Mouse (Mus musculus): Measurements from ENCODE around the gene Tomm34. TPM values are rescaled to one million over a fixed set of nuclear protein-coding genes. Genes with fewer than 3 reads are reported as not detected.

Gene Tomm34
- polyA plus RNA-seq, 1 experiment from 2014 or later = 57.1 TPM

DNA sequence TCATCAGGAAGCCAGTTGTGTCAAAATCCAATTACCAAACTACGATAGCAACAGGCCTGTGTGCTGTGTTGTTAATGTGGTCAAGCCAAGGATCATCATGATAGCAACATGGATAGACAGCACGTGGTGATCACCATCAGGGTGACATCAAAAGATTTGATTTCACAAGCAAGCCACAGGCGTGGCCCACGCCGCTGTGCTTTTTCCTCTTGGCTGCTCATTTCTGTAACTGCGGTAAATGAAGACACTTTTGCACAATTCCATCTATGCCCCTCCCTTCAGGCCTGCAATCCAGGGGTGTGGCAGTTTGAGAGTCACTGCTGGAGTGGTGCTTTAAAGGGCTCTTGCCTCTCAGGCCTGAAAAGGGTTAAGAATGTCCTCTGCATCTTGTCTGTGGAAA is 30.0 kb downstream of the Tomm34 start:
- Histone ChIP-seq H3K4me1 (replicated peaks; ENCODE audit: control insufficient read depth, insufficient read depth, low read length) (peaks cover 5% of the 10 kb centered on the region), H3K27ac (ENCODE audit: low read depth, low read length) (no peak overlapping the region), H3K27me3 (replicated peaks; ENCODE audit: control insufficient read depth, insufficient read depth, low read length) (no peaks in the 10 kb centered on the region), H3K4me3 (ENCODE audit: low read depth, low read length) (no peak overlapping the region), H3K36me3 (ENCODE audit: control insufficient read depth, insufficient read depth, low read length) (no peaks in the 10 kb centered on the region), H3K9me3 (ENCODE audit: control insufficient read depth, low read length) (no peaks in the 10 kb centered on the region), H3K9ac (ENCODE audit: low read depth, low read length) (no peak overlapping the region), H3K4me2 (no peak overlapping the region)
- no peak for DNase-seq (ENCODE audit: low spot score)
- ATAC-seq (replicated peaks; ENCODE audit: low FRiP score) = no peak
- 78% methylated on average over 6 of the region's 6 CpGs for WGBS

GRCm38 (mm10) chr2:164038407-164039028 is 32.5 kb downstream of the Tomm34 start:
- H3K4me3 ChIP-seq (ENCODE audit: low read depth, low read length) = no peak overlapping the region
- no peaks in the 10 kb centered on the region for H3K9me3 ChIP-seq (ENCODE audit: control insufficient read depth, low read length)
- H3K36me3 ChIP-seq (ENCODE audit: control insufficient read depth, insufficient read depth, low read length) = no peaks in the 10 kb centered on the region
- H3K27me3 ChIP-seq (replicated peaks; ENCODE audit: control insufficient read depth, insufficient read depth, low read length) = no peaks in the 10 kb centered on the region
- WGBS = 100% methylated on average over 1 of the region's 1 CpGs
- peaks cover 5% of the 10 kb centered on the region for H3K4me1 ChIP-seq (replicated peaks; ENCODE audit: control insufficient read depth, insufficient read depth, low read length)
- H3K27ac ChIP-seq (ENCODE audit: low read depth, low read length) = no peak overlapping the region
- DNase-seq (ENCODE audit: low spot score) (no peak), ATAC-seq (replicated peaks; ENCODE audit: low FRiP score) (peak; percentile 20; the same call in 1 of the 2 replicates)
- no peak overlapping the region for H3K9ac ChIP-seq (ENCODE audit: low read depth, low read length)
- H3K4me2 ChIP-seq = no peak overlapping the region

DNA sequence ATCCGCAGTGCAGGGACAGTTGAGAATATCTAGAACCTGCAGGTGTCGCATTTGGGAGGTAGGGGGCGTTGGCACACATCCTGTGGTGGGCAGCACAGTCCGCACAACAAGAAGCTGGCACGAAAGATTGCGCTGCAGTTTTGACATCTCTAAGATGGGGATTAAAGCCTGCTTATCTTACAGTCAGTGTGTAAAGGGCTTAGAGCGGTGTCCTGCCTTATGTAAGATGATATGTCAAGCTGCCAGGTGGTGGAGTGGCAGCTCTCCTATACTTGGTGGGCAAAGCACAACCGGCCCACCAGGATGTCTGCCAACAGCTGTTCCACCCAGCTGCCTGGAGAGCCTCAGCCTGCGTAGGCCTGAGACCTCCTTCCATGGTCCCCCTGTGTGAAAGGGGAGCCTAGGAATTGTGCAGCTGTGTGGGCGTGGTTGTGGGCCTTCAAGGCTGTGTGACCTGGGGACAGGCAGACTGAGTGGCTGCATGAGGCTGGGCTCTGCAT is 34.4 kb downstream of the Tomm34 start:
- H3K9ac ChIP-seq (ENCODE audit: low read depth, low read length) = no peak overlapping the region
- ATAC-seq (replicated peaks; ENCODE audit: low FRiP score) = peak; percentile 66
- no peaks in the 10 kb centered on the region for H3K36me3 ChIP-seq (ENCODE audit: control insufficient read depth, insufficient read depth, low read length)
- WGBS = 46% methylated on average over 10 of the region's 10 CpGs
- no peak overlapping the region for H3K4me2 ChIP-seq
- H3K27ac ChIP-seq (ENCODE audit: low read depth, low read length) = no peak overlapping the region
- H3K4me1 ChIP-seq (replicated peaks; ENCODE audit: control insufficient read depth, insufficient read depth, low read length) = peaks cover 5% of the 10 kb centered on the region
- no peaks in the 10 kb centered on the region for H3K9me3 ChIP-seq (ENCODE audit: control insufficient read depth, low read length)
- no peak overlapping the region for H3K4me3 ChIP-seq (ENCODE audit: low read depth, low read length)
- DNase-seq (ENCODE audit: low spot score) = no peak
- H3K27me3 ChIP-seq (replicated peaks; ENCODE audit: control insufficient read depth, insufficient read depth, low read length) = no peaks in the 10 kb centered on the region

GRCm38 (mm10) chr2:164032973-164033372 is 38.0 kb downstream of the Tomm34 start:
- H3K27me3 ChIP-seq (replicated peaks; ENCODE audit: control insufficient read depth, insufficient read depth, low read length) = no peaks in the 10 kb centered on the region
- H3K9ac ChIP-seq (ENCODE audit: low read depth, low read length) = no peak overlapping the region
- H3K4me3 ChIP-seq (ENCODE audit: low read depth, low read length) = no peak overlapping the region
- peaks cover 5% of the 10 kb centered on the region for H3K4me1 ChIP-seq (replicated peaks; ENCODE audit: control insufficient read depth, insufficient read depth, low read length)
- DNase-seq (ENCODE audit: low spot score) (no peak), ATAC-seq (replicated peaks; ENCODE audit: low FRiP score) (no peak)
- no peaks in the 10 kb centered on the region for H3K9me3 ChIP-seq (ENCODE audit: control insufficient read depth, low read length)
- no peak overlapping the region for H3K27ac ChIP-seq (ENCODE audit: low read depth, low read length)
- WGBS = 89% methylated on average over 3 of the region's 3 CpGs
- H3K4me2 ChIP-seq = no peak overlapping the region
- H3K36me3 ChIP-seq (ENCODE audit: control insufficient read depth, insufficient read depth, low read length) = no peaks in the 10 kb centered on the region

DNA sequence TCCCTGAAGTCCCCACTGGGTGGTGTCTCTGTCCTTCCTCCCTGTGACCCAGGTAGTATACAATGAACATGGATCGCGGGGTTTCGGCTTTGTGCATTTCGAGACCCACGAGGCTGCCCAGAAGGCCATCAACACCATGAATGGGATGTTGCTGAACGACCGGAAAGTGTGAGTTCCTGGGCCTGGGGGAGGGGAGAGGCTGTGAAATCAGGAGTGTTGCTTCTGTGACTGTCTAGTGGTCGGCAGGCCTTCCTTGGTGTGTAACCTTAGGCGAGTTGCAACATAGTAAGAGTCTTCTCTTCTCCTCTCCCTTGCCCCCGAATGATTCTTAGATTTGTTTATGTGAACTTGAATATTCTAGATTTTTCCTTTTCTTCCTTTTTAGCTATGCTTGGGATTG is 39.8 kb downstream of the Tomm34 start:
- H3K4me2 ChIP-seq = no peak overlapping the region
- WGBS = 55% methylated on average over 10 of the region's 10 CpGs
- no peak overlapping the region for H3K27ac ChIP-seq (ENCODE audit: low read depth, low read length)

DNA sequence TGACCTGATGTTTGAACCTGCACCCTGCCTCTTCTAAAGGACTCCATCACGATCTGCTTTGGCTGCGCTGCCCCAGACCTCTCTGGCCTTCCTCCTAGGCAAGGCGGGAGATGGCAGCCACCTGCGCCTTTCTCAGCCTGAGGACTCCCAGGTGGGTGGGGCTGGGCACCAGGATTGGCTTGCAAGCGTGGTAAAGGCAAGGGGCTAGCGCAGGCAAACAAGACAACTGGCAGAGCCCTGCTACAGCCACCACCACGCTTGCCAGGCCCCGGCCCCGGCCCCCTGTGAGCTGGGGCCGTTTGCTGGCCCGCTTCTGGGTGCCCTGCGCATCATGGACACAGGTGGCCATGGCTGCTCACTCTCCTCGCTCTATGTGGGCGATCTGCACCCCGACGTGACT is 45.8 kb downstream of the Tomm34 start, which contains the start of gene Pabpc1l:
TSS of gene Pabpc1l (plus strand) at position 301 of the 400 bp plus-strand sequence.
- H3K4me1 ChIP-seq (replicated peaks; ENCODE audit: control insufficient read depth, insufficient read depth, low read length) = no peaks in the 10 kb centered on the region
- no peak within 1 kb of the TSS for H3K27ac ChIP-seq (ENCODE audit: low read depth, low read length)
- no peaks in the 10 kb centered on the region for H3K9me3 ChIP-seq (ENCODE audit: control insufficient read depth, low read length)
- H3K4me2 ChIP-seq = no peak within 1 kb of the TSS
- H3K9ac ChIP-seq (ENCODE audit: low read depth, low read length) = no peak within 1 kb of the TSS
- H3K27me3 ChIP-seq (replicated peaks; ENCODE audit: control insufficient read depth, insufficient read depth, low read length) = no peaks in the 10 kb centered on the region
- no peak within 1 kb of the TSS for H3K4me3 ChIP-seq (ENCODE audit: low read depth, low read length)
- WGBS = 85% methylated on average over 16 of the region's 16 CpGs
- DNase-seq (ENCODE audit: low spot score) (no peak), ATAC-seq (replicated peaks; ENCODE audit: low FRiP score) (no peak)
- no peaks in the 10 kb centered on the region for H3K36me3 ChIP-seq (ENCODE audit: control insufficient read depth, insufficient read depth, low read length)

More for the DNA sequence above, 39.8 kb downstream of the Tomm34 start:
- Histone ChIP-seq H3K4me3 (ENCODE audit: low read depth, low read length) (no peak overlapping the region), H3K9ac (ENCODE audit: low read depth, low read length) (no peak overlapping the region), H3K27me3 (replicated peaks; ENCODE audit: control insufficient read depth, insufficient read depth, low read length) (no peaks in the 10 kb centered on the region), H3K4me1 (replicated peaks; ENCODE audit: control insufficient read depth, insufficient read depth, low read length) (no peaks in the 10 kb centered on the region), H3K9me3 (ENCODE audit: control insufficient read depth, low read length) (no peaks in the 10 kb centered on the region), H3K36me3 (ENCODE audit: control insufficient read depth, insufficient read depth, low read length) (no peaks in the 10 kb centered on the region)
- ATAC-seq (replicated peaks; ENCODE audit: low FRiP score) (no peak), DNase-seq (ENCODE audit: low spot score) (no peak)

DNA sequence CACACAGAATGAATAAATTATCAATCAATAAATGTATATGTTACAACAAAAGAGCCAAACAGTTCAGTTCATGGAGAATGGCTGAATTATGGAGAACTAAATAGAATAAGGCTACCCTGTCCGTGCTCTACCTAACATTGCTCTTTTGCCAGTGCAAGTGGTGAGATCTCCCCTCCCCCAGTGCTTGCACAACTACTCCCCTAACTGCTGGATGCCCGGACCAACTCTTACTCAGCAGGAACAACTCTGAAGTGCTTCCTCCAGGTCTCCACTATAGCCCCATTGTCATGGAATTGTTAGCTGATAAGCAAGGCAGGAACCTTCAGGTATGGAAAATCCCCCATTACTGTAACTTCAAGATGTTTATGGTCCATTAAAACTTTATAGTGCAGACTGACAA is 48.9 kb downstream of the Tomm34 start:
- Histone ChIP-seq H3K4me1 (replicated peaks; ENCODE audit: control insufficient read depth, insufficient read depth, low read length) (no peaks in the 10 kb centered on the region), H3K4me3 (ENCODE audit: low read depth, low read length) (no peak overlapping the region), H3K4me2 (no peak overlapping the region), H3K9me3 (ENCODE audit: control insufficient read depth, low read length) (no peaks in the 10 kb centered on the region), H3K27me3 (replicated peaks; ENCODE audit: control insufficient read depth, insufficient read depth, low read length) (no peaks in the 10 kb centered on the region), H3K9ac (ENCODE audit: low read depth, low read length) (no peak overlapping the region), H3K27ac (ENCODE audit: low read depth, low read length) (no peak overlapping the region), H3K36me3 (ENCODE audit: control insufficient read depth, insufficient read depth, low read length) (peaks cover 18% of the 10 kb centered on the region)
- ATAC-seq (replicated peaks; ENCODE audit: low FRiP score) (no peak), DNase-seq (ENCODE audit: low spot score) (no peak)
- WGBS = 40% methylated on average over 2 of the region's 2 CpGs

- Histone ChIP-seq H3K27me3 (replicated peaks; ENCODE audit: control insufficient read depth, insufficient read depth, low read length) (no peaks in the 10 kb centered on the region), H3K9me3 (ENCODE audit: control insufficient read depth, low read length) (no peaks in the 10 kb centered on the region), H3K9ac (ENCODE audit: low read depth, low read length) (no peak overlapping the region), H3K4me2 (no peak overlapping the region), H3K36me3 (ENCODE audit: control insufficient read depth, insufficient read depth, low read length) (peaks cover 36% of the 10 kb centered on the region), H3K4me3 (ENCODE audit: low read depth, low read length) (no peak overlapping the region), H3K4me1 (replicated peaks; ENCODE audit: control insufficient read depth, insufficient read depth, low read length) (no peaks in the 10 kb centered on the region), H3K27ac (ENCODE audit: low read depth, low read length) (no peak overlapping the region)
- ATAC-seq (replicated peaks; ENCODE audit: low FRiP score) (no peak), DNase-seq (ENCODE audit: low spot score) (no peak)
- 72% methylated on average over 4 of the region's 4 CpGs for WGBS
Measured at GRCm38 (mm10) chr2:164019943-164020342, 51.0 kb downstream of the Tomm34 start.

DNA sequence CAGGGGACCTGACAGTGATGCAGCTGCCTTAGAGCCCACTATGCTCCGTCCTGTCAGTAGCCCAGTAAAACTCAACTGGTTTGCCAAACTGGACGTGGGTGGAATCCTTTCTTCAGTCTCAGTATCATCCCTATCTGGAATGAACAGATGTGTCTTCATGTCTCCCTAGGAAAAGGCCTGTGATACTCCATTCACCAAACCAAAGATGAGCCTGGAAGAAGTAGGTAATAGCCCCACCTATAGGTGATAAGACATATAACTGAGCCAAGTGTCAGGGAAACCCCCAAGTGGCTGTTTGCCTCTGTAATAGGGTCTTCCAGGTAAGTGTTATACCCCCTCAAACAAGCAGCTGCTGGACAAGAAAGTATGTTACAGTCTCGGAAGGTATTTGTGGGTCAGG is 52.1 kb downstream of the Tomm34 start:
- Histone ChIP-seq H3K4me3 (ENCODE audit: low read depth, low read length) (no peak overlapping the region), H3K4me1 (replicated peaks; ENCODE audit: control insufficient read depth, insufficient read depth, low read length) (no peaks in the 10 kb centered on the region), H3K27ac (ENCODE audit: low read depth, low read length) (no peak overlapping the region), H3K9ac (ENCODE audit: low read depth, low read length) (no peak overlapping the region), H3K36me3 (ENCODE audit: control insufficient read depth, insufficient read depth, low read length) (peaks cover 40% of the 10 kb centered on the region), H3K27me3 (replicated peaks; ENCODE audit: control insufficient read depth, insufficient read depth, low read length) (no peaks in the 10 kb centered on the region), H3K4me2 (no peak overlapping the region), H3K9me3 (ENCODE audit: control insufficient read depth, low read length) (no peaks in the 10 kb centered on the region)
- ATAC-seq (replicated peaks; ENCODE audit: low FRiP score) (no peak), DNase-seq (ENCODE audit: low spot score) (no peak)
- 88% methylated on average over 3 of the region's 3 CpGs for WGBS
